Mouse (Mus musculus): Measurements from ENCODE around the gene Fgf10. TPM values are rescaled to one million over a fixed set of nuclear protein-coding genes. Genes with fewer than 3 reads are reported as not detected.

Gene Fgf10
- polyA plus RNA-seq, 1 experiment from 2014 or later, result 10.6 TPM

DNA sequence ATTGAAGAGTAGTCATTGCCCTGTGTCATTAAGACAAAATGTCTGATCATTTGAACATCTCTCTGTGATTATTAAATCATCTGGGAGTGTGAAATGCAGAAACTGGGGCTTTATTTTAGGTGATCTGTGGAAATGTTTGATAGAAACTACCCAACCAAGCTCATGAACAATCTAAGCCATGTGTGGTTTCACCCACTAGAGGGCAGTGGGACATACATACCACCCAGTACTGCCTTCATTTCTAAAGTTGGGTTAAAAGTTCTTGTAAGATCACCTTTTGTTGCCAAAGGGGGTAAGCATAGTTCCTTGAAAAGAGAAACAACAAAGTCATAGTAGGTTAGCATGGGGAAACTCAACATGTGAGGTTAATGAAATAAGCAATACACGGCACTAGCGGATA, 93.4 kb downstream of the Fgf10 start:
- 93% methylated on average over 2 of the region's 2 CpGs for WGBS

GRCm38 (mm10) chr13:118772188-118772587, 102.6 kb downstream of the Fgf10 start:
- H3K4me3 ChIP-seq (ENCODE audit: low read depth, low read length), result no peak overlapping the region
- DNase-seq (ENCODE audit: low spot score) (no peak), ATAC-seq (replicated peaks; ENCODE audit: insufficient number of reproducible peaks, low FRiP score, low TSS enrichment, low read depth) (no peak)
- H3K4me1 ChIP-seq (ENCODE audit: control insufficient read depth, insufficient read depth, low read length), result no peaks in the 10 kb centered on the region
- no peak overlapping the region for H3K4me2 ChIP-seq (ENCODE audit: low read depth, low read length)
- no peak overlapping the region for H3K9ac ChIP-seq (replicated peaks; ENCODE audit: low read length)
- no peaks in the 10 kb centered on the region for H3K27me3 ChIP-seq (ENCODE audit: control insufficient read depth, insufficient read depth, low read length)
- no peaks in the 10 kb centered on the region for H3K9me3 ChIP-seq (replicated peaks; ENCODE audit: control insufficient read depth, low read length)
- no peaks in the 10 kb centered on the region for H3K36me3 ChIP-seq (replicated peaks; ENCODE audit: control insufficient read depth, insufficient read depth, low read depth, low read length)
- no peak overlapping the region for H3K27ac ChIP-seq (replicated peaks; ENCODE audit: low read depth, low read length)

More for the DNA sequence above, 93.4 kb downstream of the Fgf10 start:
- ATAC-seq (replicated peaks; ENCODE audit: insufficient number of reproducible peaks, low FRiP score, low TSS enrichment, low read depth) (no peak), DNase-seq (ENCODE audit: low spot score) (no peak)
- Histone ChIP-seq H3K27me3 (ENCODE audit: control insufficient read depth, insufficient read depth, low read length) (no peaks in the 10 kb centered on the region), H3K4me2 (ENCODE audit: low read depth, low read length) (no peak overlapping the region), H3K9me3 (replicated peaks; ENCODE audit: control insufficient read depth, low read length) (no peaks in the 10 kb centered on the region), H3K4me1 (ENCODE audit: control insufficient read depth, insufficient read depth, low read length) (no peaks in the 10 kb centered on the region), H3K9ac (replicated peaks; ENCODE audit: low read length) (no peak overlapping the region), H3K4me3 (ENCODE audit: low read depth, low read length) (no peak overlapping the region), H3K27ac (replicated peaks; ENCODE audit: low read depth, low read length) (no peak overlapping the region), H3K36me3 (replicated peaks; ENCODE audit: control insufficient read depth, insufficient read depth, low read depth, low read length) (no peaks in the 10 kb centered on the region)

GRCm38 (mm10) chr13:118775148-118775547, 105.6 kb downstream of the Fgf10 start:
- Histone ChIP-seq H3K4me2 (ENCODE audit: low read depth, low read length) (no peak overlapping the region), H3K27ac (replicated peaks; ENCODE audit: low read depth, low read length) (no peak overlapping the region), H3K4me1 (ENCODE audit: control insufficient read depth, insufficient read depth, low read length) (no peaks in the 10 kb centered on the region), H3K9me3 (replicated peaks; ENCODE audit: control insufficient read depth, low read length) (no peaks in the 10 kb centered on the region), H3K27me3 (ENCODE audit: control insufficient read depth, insufficient read depth, low read length) (no peaks in the 10 kb centered on the region), H3K4me3 (ENCODE audit: low read depth, low read length) (no peak overlapping the region), H3K36me3 (replicated peaks; ENCODE audit: control insufficient read depth, insufficient read depth, low read depth, low read length) (no peaks in the 10 kb centered on the region), H3K9ac (replicated peaks; ENCODE audit: low read length) (no peak overlapping the region)
- ATAC-seq (replicated peaks; ENCODE audit: insufficient number of reproducible peaks, low FRiP score, low TSS enrichment, low read depth), result no peak
- no peak for DNase-seq (ENCODE audit: low spot score)
- WGBS, result 46% methylated on average over 1 of the region's 1 CpGs

DNA sequence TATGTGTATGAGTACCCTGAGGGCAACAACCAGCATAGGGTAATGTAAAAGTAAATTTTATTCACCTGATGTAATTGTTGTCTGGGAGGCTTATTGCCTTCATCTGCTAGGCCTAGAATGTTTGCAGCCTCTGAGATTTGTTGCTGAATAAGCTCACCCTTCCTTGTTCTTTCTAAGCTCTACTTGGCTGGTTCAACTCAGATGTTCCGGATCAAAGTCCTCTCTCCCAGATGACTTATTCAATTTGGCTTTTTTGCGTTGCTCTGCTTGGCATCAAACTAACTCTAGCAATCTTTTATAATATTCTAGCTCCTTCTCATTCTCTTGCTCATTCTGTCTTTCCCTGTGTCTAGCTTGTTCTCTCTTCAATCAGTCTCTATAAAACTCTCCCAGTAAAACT, 109.6 kb downstream of the Fgf10 start:
- no peaks in the 10 kb centered on the region for H3K4me1 ChIP-seq (ENCODE audit: control insufficient read depth, insufficient read depth, low read length)
- H3K9ac ChIP-seq (replicated peaks; ENCODE audit: low read length), result no peak overlapping the region
- H3K4me3 ChIP-seq (ENCODE audit: low read depth, low read length), result no peak overlapping the region
- no peaks in the 10 kb centered on the region for H3K9me3 ChIP-seq (replicated peaks; ENCODE audit: control insufficient read depth, low read length)
- H3K27ac ChIP-seq (replicated peaks; ENCODE audit: low read depth, low read length), result no peak overlapping the region
- no peak for DNase-seq (ENCODE audit: low spot score)
- no peaks in the 10 kb centered on the region for H3K27me3 ChIP-seq (ENCODE audit: control insufficient read depth, insufficient read depth, low read length)
- no peak for ATAC-seq (replicated peaks; ENCODE audit: insufficient number of reproducible peaks, low FRiP score, low TSS enrichment, low read depth)
- WGBS, result 92% methylated on average over 2 of the region's 2 CpGs
- no peak overlapping the region for H3K4me2 ChIP-seq (ENCODE audit: low read depth, low read length)
- no peaks in the 10 kb centered on the region for H3K36me3 ChIP-seq (replicated peaks; ENCODE audit: control insufficient read depth, insufficient read depth, low read depth, low read length)

- no peaks in the 10 kb centered on the region for H3K27me3 ChIP-seq (ENCODE audit: control insufficient read depth, insufficient read depth, low read length)
- H3K27ac ChIP-seq (replicated peaks; ENCODE audit: low read depth, low read length), result no peak overlapping the region
- no peaks in the 10 kb centered on the region for H3K4me1 ChIP-seq (ENCODE audit: control insufficient read depth, insufficient read depth, low read length)
- no peaks in the 10 kb centered on the region for H3K9me3 ChIP-seq (replicated peaks; ENCODE audit: control insufficient read depth, low read length)
- no peak overlapping the region for H3K4me3 ChIP-seq (ENCODE audit: low read depth, low read length)
- H3K9ac ChIP-seq (replicated peaks; ENCODE audit: low read length), result no peak overlapping the region
- WGBS, result 32% methylated on average over 4 of the region's 4 CpGs
- no peaks in the 10 kb centered on the region for H3K36me3 ChIP-seq (replicated peaks; ENCODE audit: control insufficient read depth, insufficient read depth, low read depth, low read length)
- no peak for ATAC-seq (replicated peaks; ENCODE audit: insufficient number of reproducible peaks, low FRiP score, low TSS enrichment, low read depth)
- no peak overlapping the region for H3K4me2 ChIP-seq (ENCODE audit: low read depth, low read length)
- peak; percentile 35 for DNase-seq (ENCODE audit: low spot score)
Measured at GRCm38 (mm10) chr13:118791753-118792152, 122.2 kb downstream of the Fgf10 start.

DNA sequence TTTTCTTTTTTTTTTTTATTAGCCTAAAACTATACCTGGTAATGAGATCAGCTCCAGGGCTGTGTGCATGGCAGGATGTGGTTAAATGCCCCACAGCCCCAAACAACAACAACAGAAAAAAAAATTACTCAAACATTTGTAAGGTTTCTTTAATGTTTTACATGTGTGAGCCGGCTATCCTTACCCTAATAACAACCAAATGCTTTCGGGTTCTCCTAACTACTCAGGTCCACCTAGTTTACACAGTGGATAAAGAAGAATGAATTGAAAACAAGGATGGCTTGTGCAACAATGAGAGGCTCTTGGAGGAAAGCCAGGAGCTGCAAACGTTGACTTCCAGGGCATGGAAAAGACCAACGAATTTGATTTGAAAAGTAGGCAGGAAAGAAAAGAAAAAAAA, 122.6 kb downstream of the Fgf10 start:
- no peak overlapping the region for H3K27ac ChIP-seq (replicated peaks; ENCODE audit: low read depth, low read length)
- no peaks in the 10 kb centered on the region for H3K36me3 ChIP-seq (replicated peaks; ENCODE audit: control insufficient read depth, insufficient read depth, low read depth, low read length)
- H3K9ac ChIP-seq (replicated peaks; ENCODE audit: low read length), result no peak overlapping the region
- peak; percentile 79 for DNase-seq (ENCODE audit: low spot score)
- H3K4me3 ChIP-seq (ENCODE audit: low read depth, low read length), result no peak overlapping the region
- no peaks in the 10 kb centered on the region for H3K27me3 ChIP-seq (ENCODE audit: control insufficient read depth, insufficient read depth, low read length)
- H3K4me2 ChIP-seq (ENCODE audit: low read depth, low read length), result no peak overlapping the region
- H3K9me3 ChIP-seq (replicated peaks; ENCODE audit: control insufficient read depth, low read length), result no peaks in the 10 kb centered on the region
- ATAC-seq (replicated peaks; ENCODE audit: insufficient number of reproducible peaks, low FRiP score, low TSS enrichment, low read depth), result peak; percentile 79; the same call in 1 of the 2 replicates
- WGBS, result 11% methylated on average over 4 of the region's 4 CpGs
- no peaks in the 10 kb centered on the region for H3K4me1 ChIP-seq (ENCODE audit: control insufficient read depth, insufficient read depth, low read length)

GRCm38 (mm10) chr13:118800176-118800575, 130.6 kb downstream of the Fgf10 start:
- Histone ChIP-seq H3K36me3 (replicated peaks; ENCODE audit: control insufficient read depth, insufficient read depth, low read depth, low read length) (no peaks in the 10 kb centered on the region), H3K4me3 (ENCODE audit: low read depth, low read length) (no peak overlapping the region), H3K9ac (replicated peaks; ENCODE audit: low read length) (no peak overlapping the region), H3K27ac (replicated peaks; ENCODE audit: low read depth, low read length) (no peak overlapping the region), H3K4me1 (ENCODE audit: control insufficient read depth, insufficient read depth, low read length) (no peaks in the 10 kb centered on the region), H3K4me2 (ENCODE audit: low read depth, low read length) (no peak overlapping the region), H3K9me3 (replicated peaks; ENCODE audit: control insufficient read depth, low read length) (no peaks in the 10 kb centered on the region), H3K27me3 (ENCODE audit: control insufficient read depth, insufficient read depth, low read length) (no peaks in the 10 kb centered on the region)
- 74% methylated on average over 4 of the region's 4 CpGs for WGBS
- ATAC-seq (replicated peaks; ENCODE audit: insufficient number of reproducible peaks, low FRiP score, low TSS enrichment, low read depth) (no peak), DNase-seq (ENCODE audit: low spot score) (no peak)

- no peak overlapping the region for H3K27ac ChIP-seq (replicated peaks; ENCODE audit: low read depth, low read length)
- 41% methylated on average over 3 of the region's 3 CpGs for WGBS
- H3K27me3 ChIP-seq (ENCODE audit: control insufficient read depth, insufficient read depth, low read length), result no peaks in the 10 kb centered on the region
- no peak overlapping the region for H3K4me3 ChIP-seq (ENCODE audit: low read depth, low read length)
- peak; percentile 12 for DNase-seq (ENCODE audit: low spot score)
- no peaks in the 10 kb centered on the region for H3K36me3 ChIP-seq (replicated peaks; ENCODE audit: control insufficient read depth, insufficient read depth, low read depth, low read length)
- H3K9me3 ChIP-seq (replicated peaks; ENCODE audit: control insufficient read depth, low read length), result no peaks in the 10 kb centered on the region
- no peak overlapping the region for H3K4me2 ChIP-seq (ENCODE audit: low read depth, low read length)
- no peaks in the 10 kb centered on the region for H3K4me1 ChIP-seq (ENCODE audit: control insufficient read depth, insufficient read depth, low read length)
- no peak overlapping the region for H3K9ac ChIP-seq (replicated peaks; ENCODE audit: low read length)
- no peak for ATAC-seq (replicated peaks; ENCODE audit: insufficient number of reproducible peaks, low FRiP score, low TSS enrichment, low read depth)
Measured at GRCm38 (mm10) chr13:118806662-118807061, 137.1 kb downstream of the Fgf10 start.
